Mouse (Mus musculus) bone marrow, adult 2 months (tissue): ENCODE data around the gene Spock1. TPM values are rescaled to one million over a fixed set of nuclear protein-coding genes. Genes with fewer than 3 reads are reported as not detected.

ENCODE experiments used
- H3K27ac ChIP-seq: fragments of 200-500 bp; 2 replicates; pipeline ENCODE4 v1.5.1; 2012; ENCODE audit warnings: low read depth, mild to moderate bottlenecking, control low read depth, inconsistent platforms, low read length; ENCODE audit not compliant: control insufficient read depth, poor library complexity, insufficient read depth
- H3K4me1 ChIP-seq: fragments of 200-500 bp; 2 replicates; pipeline ENCODE4 v1.6.1; 2011; ENCODE audit warnings: low read length; ENCODE audit not compliant: control insufficient read depth, insufficient read depth
- H3K4me3 ChIP-seq: fragments of 200-500 bp; replicated peaks from 2 replicates; pipeline ENCODE3; 2011; ENCODE audit warnings: mild to moderate bottlenecking, low read depth, low read length, control low read depth; ENCODE audit not compliant: control insufficient read depth
- CTCF ChIP-seq: fragments of 200-500 bp; IDR thresholded peaks from 2 replicates; pipeline ENCODE4 v1.5.1; 2011; ENCODE audit warnings: low read length, control low read depth; ENCODE audit not compliant: control insufficient read depth, insufficient read depth
- POLR2A ChIP-seq: fragments of 200-500 bp; IDR thresholded peaks from 2 replicates; pipeline ENCODE4 v1.6.1; 2011; ENCODE audit warnings: low read depth, mild to moderate bottlenecking, control low read depth, low read length, borderline replicate concordance; ENCODE audit not compliant: control insufficient read depth
- WGBS: fragments of 180-500 bp; shearing (Covaris S2); methylation state at CpG from one replicate; pipeline ENCODE4 v1.1.7; 2018; 5-methylcytosine and 5-hydroxymethylcytosine counted together
- polyA plus RNA-seq: library from polyadenylated mRNA; stranded (reverse); fragments of >200 nt; gene quantifications from 2 replicates; pipeline ENCODE4 v1.2.4, GENCODE M21; 2011; ENCODE audit warnings: low replicate concordance; ENCODE audit not compliant: missing spikeins, insufficient read depth, insufficient read length

Gene Spock1
- polyA plus RNA-seq, 1 experiment, result 0.87 TPM

- no peak overlapping the region for H3K4me3 ChIP-seq
- no peaks in the 10 kb centered on the region for H3K4me1 ChIP-seq
- no peak for TF ChIP-seq CTCF
- TF ChIP-seq POLR2A, result no peak
- 81% methylated on average over 2 of the region's 2 CpGs for WGBS
- no peak overlapping the region for H3K27ac ChIP-seq
Observed at GRCm38 (mm10) chr13:57702966-57703365, 205.2 kb downstream of the Spock1 start.

GRCm38 (mm10) chr13:57696685-57697084 is 211.4 kb downstream of the Spock1 start:
- H3K4me1 ChIP-seq, result no peaks in the 10 kb centered on the region
- 62% methylated on average over 5 of the region's 5 CpGs for whole genome bisulfite sequencing
- TF ChIP-seq CTCF (no peak), POLR2A (no peak)

GRCm38 (mm10) chr13:57688926-57689325 is 219.2 kb downstream of the Spock1 start:
- H3K27ac ChIP-seq, result no peak overlapping the region

More at GRCm38 (mm10) chr13:57696685-57697084, 211.4 kb downstream of the Spock1 start:
- H3K4me3 ChIP-seq, result no peak overlapping the region
- no peak overlapping the region for H3K27ac ChIP-seq

GRCm38 (mm10) chr13:57686437-57686836 is 221.7 kb downstream of the Spock1 start:
- 68% methylated on average over 5 of the region's 5 CpGs for WGBS
- H3K27ac ChIP-seq, result no peak overlapping the region
- H3K4me3 ChIP-seq, result no peak overlapping the region
- no peaks in the 10 kb centered on the region for H3K4me1 ChIP-seq
- TF ChIP-seq POLR2A (no peak), CTCF (no peak)

More at GRCm38 (mm10) chr13:57688926-57689325, 219.2 kb downstream of the Spock1 start:
- H3K4me1 ChIP-seq, result no peaks in the 10 kb centered on the region
- H3K4me3 ChIP-seq, result no peak overlapping the region
- 52% methylated on average over 5 of the region's 5 CpGs for WGBS
- TF ChIP-seq CTCF, result no peak
- no peak for TF ChIP-seq POLR2A

- no peak for TF ChIP-seq POLR2A
- no peak for TF ChIP-seq CTCF
- no peak overlapping the region for H3K27ac ChIP-seq
- H3K4me3 ChIP-seq, result no peak overlapping the region
- WGBS, result 74% methylated on average over 11 of the region's 11 CpGs
- no peaks in the 10 kb centered on the region for H3K4me1 ChIP-seq
Observed at GRCm38 (mm10) chr13:57685201-57685600, 222.9 kb downstream of the Spock1 start.

- WGBS, result 78% methylated on average over 2 of the region's 2 CpGs
- Histone ChIP-seq H3K4me1 (no peaks in the 10 kb centered on the region), H3K4me3 (no peak overlapping the region), H3K27ac (no peak overlapping the region)
- TF ChIP-seq CTCF (no peak), POLR2A (no peak)
Observed at GRCm38 (mm10) chr13:57679591-57679990, 228.5 kb downstream of the Spock1 start.

GRCm38 (mm10) chr13:57676820-57677219 is 231.3 kb downstream of the Spock1 start:
- 78% methylated on average over 1 of the region's 1 CpGs for WGBS
- TF ChIP-seq CTCF (no peak), POLR2A (no peak)
- no peak overlapping the region for H3K27ac ChIP-seq
- no peaks in the 10 kb centered on the region for H3K4me1 ChIP-seq
- H3K4me3 ChIP-seq, result no peak overlapping the region

- 70% methylated on average over 1 of the region's 1 CpGs for WGBS
Observed at GRCm38 (mm10) chr13:57673399-57673798, 234.7 kb downstream of the Spock1 start.

GRCm38 (mm10) chr13:57672762-57673161 is 235.4 kb downstream of the Spock1 start:
- no peaks in the 10 kb centered on the region for H3K4me1 ChIP-seq
- no peak for TF ChIP-seq POLR2A
- no peak for TF ChIP-seq CTCF
- H3K4me3 ChIP-seq, result no peak overlapping the region
- WGBS, result 63% methylated on average over 3 of the region's 3 CpGs
- no peak overlapping the region for H3K27ac ChIP-seq

More at GRCm38 (mm10) chr13:57673399-57673798, 234.7 kb downstream of the Spock1 start:
- Histone ChIP-seq H3K4me3 (no peak overlapping the region), H3K27ac (no peak overlapping the region), H3K4me1 (no peaks in the 10 kb centered on the region)
- TF ChIP-seq CTCF (no peak), POLR2A (no peak)
